Mouse (Mus musculus): Measurements from ENCODE around the gene Tmem132d. TPM values are rescaled to one million over a fixed set of nuclear protein-coding genes. Genes with fewer than 3 reads are reported as not detected.
"Not testable (repeated sequence)": the region's sequence is repeated elsewhere in the genome, so short reads cannot be mapped to it uniquely, and the experiment has no call there.

Tmem132d gene
- polyA plus RNA-seq, 1 experiment from 2014 or later, result 0.70 TPM

DNA sequence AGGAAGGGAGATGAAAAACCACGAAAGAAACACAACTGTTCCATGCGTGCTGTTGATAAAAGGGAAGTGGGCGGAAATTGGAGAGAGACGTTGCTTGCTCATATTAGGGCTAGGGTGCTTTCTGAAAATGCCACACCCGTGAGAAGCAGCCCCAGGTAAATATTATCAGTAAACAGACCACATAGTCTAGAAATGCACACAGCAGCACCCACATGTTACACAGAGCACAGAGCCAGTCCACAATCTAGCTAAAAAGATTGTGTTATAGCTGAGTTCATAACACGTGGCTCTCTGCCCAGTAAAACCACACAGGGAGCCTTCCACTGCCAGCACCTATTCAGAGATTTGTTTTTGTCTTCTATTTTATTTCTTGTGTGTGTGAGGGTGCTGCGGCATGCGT, 617.6 kb downstream of the Tmem132d start:
- no peaks in the 10 kb centered on the region for H3K36me3 ChIP-seq
- no peak overlapping the region for H3K4me3 ChIP-seq
- no peak overlapping the region for H3K9ac ChIP-seq (replicated peaks)
- H3K4me2 ChIP-seq (replicated peaks), result no peak overlapping the region
- no peak overlapping the region for H3K27ac ChIP-seq (replicated peaks)
- no peaks in the 10 kb centered on the region for H3K9me3 ChIP-seq
- no peaks in the 10 kb centered on the region for H3K4me1 ChIP-seq
- 88% methylated on average over 8 of the region's 8 CpGs for WGBS
- ATAC-seq (ENCODE audit: low FRiP score, low read depth), result no peak
- H3K27me3 ChIP-seq, result no peaks in the 10 kb centered on the region

DNA sequence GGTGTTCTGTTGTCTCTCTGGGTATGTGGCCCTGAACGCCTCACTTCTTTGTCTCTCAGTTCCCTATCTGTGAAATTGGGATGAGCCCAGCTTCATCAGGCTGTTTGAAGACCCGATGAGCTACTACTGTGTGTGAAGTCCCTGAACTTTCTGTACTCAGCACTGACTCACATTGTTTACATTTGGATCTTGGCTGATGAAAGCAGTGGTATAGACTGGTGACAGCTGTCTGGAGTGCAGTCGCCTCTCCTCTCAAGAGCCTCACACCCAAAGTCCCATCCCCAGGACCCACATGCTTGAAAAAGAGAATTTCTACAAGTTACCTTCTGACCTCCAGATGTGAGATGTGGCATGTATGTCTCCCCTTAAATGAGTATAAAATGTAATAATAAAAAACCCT, 625.5 kb downstream of the Tmem132d start:
- 90% methylated on average over 3 of the region's 3 CpGs for whole genome bisulfite sequencing
- ATAC-seq (ENCODE audit: low FRiP score, low read depth), result no peak
- Histone ChIP-seq H3K9me3 (no peaks in the 10 kb centered on the region), H3K27ac (replicated peaks) (no peak overlapping the region), H3K9ac (replicated peaks) (no peak overlapping the region), H3K4me2 (replicated peaks) (no peak overlapping the region), H3K27me3 (no peaks in the 10 kb centered on the region), H3K4me1 (no peaks in the 10 kb centered on the region), H3K36me3 (no peaks in the 10 kb centered on the region), H3K4me3 (no peak overlapping the region)

DNA sequence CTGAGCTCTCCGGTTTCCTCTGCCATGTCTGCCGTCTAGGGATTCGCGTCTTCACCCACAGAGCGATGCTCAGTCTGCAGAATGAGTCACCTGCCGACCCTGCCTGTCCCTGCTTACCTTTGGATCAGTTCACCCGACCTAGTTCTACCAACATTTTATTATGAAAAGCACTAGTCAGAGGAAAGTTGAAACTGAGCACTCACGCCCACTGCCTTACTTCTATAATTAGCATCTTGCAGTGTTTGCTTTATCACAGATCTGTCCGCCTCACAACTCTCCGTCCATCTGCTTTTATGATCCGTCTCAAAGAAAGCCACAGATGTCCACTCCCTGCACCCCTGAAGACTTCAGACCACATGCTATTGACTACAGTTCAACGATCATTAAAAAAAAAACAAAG, 626.0 kb downstream of the Tmem132d start:
- H3K9me3 ChIP-seq, result no peaks in the 10 kb centered on the region
- WGBS, result 87% methylated on average over 12 of the region's 12 CpGs
- H3K4me2 ChIP-seq (replicated peaks), result no peak overlapping the region
- H3K36me3 ChIP-seq, result no peaks in the 10 kb centered on the region
- no peaks in the 10 kb centered on the region for H3K4me1 ChIP-seq
- no peaks in the 10 kb centered on the region for H3K27me3 ChIP-seq
- no peak overlapping the region for H3K9ac ChIP-seq (replicated peaks)
- H3K4me3 ChIP-seq, result no peak overlapping the region
- no peak overlapping the region for H3K27ac ChIP-seq (replicated peaks)
- no peak for ATAC-seq (ENCODE audit: low FRiP score, low read depth)

DNA sequence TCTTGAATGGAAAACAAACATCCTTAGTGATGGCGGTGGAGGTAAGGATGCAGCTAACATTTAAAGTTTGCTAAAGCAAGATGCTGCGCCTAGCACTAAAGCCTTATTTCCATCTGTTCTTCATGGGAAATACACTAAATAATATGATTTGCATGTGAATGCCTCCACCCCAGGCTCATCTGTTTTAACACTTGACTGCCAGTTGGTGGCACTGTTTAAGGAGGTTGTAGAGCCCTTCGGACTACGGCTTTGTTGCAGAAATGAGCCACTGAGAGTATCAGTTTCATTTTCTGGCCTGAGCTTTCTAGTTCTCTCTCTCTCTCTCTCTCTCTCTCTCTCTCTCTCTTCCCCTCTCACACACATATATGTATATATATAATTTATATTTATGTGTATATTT, 632.0 kb downstream of the Tmem132d start:
- Histone ChIP-seq H3K36me3 (no peaks in the 10 kb centered on the region), H3K4me2 (replicated peaks) (no peak overlapping the region), H3K9ac (replicated peaks) (no peak overlapping the region), H3K4me1 (no peaks in the 10 kb centered on the region), H3K4me3 (no peak overlapping the region), H3K27me3 (no peaks in the 10 kb centered on the region), H3K27ac (replicated peaks) (no peak overlapping the region), H3K9me3 (no peaks in the 10 kb centered on the region)
- 54% methylated on average over 4 of the region's 4 CpGs for WGBS
- no peak for ATAC-seq (ENCODE audit: low FRiP score, low read depth)

DNA sequence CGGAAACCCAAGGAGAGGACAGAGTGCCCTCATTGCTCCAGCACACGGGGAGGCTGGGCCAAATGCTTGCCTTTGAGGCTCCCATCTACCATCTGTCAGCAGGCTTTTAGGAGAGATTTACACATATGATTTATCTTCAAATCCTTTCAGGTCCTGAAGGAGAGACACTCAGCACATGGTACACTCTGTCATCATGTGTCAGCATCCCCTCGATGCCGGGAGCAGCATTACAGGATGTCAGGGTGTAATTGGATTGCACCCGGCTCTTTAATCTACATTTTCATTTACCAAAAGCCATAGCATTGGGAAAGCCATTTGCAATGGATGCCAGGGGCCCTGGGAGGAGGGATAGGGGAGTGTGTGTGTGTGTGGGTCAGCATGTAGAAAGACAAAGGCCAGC, 651.7 kb downstream of the Tmem132d start:
- no peaks in the 10 kb centered on the region for H3K36me3 ChIP-seq
- peaks cover 4% of the 10 kb centered on the region; the same call in 1 of the 2 replicates for H3K9me3 ChIP-seq
- H3K27me3 ChIP-seq, result no peaks in the 10 kb centered on the region
- no peak overlapping the region for H3K4me3 ChIP-seq
- no peak overlapping the region for H3K4me2 ChIP-seq (replicated peaks)
- 61% methylated on average over 5 of the region's 5 CpGs for WGBS
- no peaks in the 10 kb centered on the region for H3K4me1 ChIP-seq
- ATAC-seq (ENCODE audit: low FRiP score, low read depth), result no peak; the same call in 1 of the 2 replicates
- H3K9ac ChIP-seq (replicated peaks), result no peak overlapping the region
- H3K27ac ChIP-seq (replicated peaks), result no peak overlapping the region

DNA sequence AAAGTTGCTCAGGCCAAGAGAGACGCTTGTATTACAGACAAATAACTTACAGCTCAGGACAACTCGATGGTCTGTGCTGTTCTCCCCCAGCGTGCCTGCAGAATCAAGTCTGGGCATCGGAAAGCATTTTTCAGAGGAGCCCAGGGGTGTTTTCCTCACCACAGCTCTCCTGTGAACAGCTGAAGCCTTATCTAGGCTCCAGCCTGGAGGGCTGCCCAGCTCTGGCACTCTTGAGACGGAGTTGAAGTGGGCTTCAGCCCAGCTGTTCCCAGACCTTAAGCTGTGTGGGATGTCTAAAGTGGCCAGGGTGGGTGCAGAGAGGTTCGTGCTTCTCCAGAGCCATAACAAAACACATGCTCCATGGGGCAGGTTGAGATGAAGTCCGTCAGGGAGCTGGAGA, 657.1 kb downstream of the Tmem132d start:
- Histone ChIP-seq H3K36me3 (no peaks in the 10 kb centered on the region), H3K27ac (replicated peaks) (no peak overlapping the region), H3K4me3 (no peak overlapping the region), H3K9me3 (peaks cover 4% of the 10 kb centered on the region; the same call in 1 of the 2 replicates), H3K27me3 (no peaks in the 10 kb centered on the region), H3K4me1 (no peaks in the 10 kb centered on the region), H3K9ac (replicated peaks) (no peak overlapping the region), H3K4me2 (replicated peaks) (no peak overlapping the region)
- ATAC-seq (ENCODE audit: low FRiP score, low read depth), result no peak
- WGBS, result 81% methylated on average over 7 of the region's 7 CpGs

DNA sequence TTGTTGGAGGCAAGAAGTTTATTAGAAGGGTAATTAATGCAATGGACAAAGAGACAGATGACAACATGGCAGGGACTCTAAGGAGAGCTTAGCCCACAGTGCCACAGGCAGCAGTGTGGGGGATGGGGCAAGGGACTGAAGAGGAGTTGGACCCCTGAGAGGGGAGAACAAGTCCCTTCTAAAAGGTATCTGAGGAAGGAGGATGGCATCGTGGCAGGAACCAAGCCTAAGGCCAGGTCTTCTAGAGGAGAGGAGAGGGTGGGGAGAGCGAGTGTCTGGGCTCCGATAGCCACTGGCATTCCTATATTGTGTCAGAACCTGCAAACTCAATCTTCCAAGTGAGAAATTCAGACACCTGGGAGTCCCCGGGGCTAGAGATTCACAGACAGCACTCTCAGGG, 674.3 kb downstream of the Tmem132d start:
- Histone ChIP-seq H3K9ac (replicated peaks) (no peak overlapping the region), H3K9me3 (no peaks in the 10 kb centered on the region), H3K4me1 (0 out of 2 replicates have a peak, but pooled peaks cover 4% of the 10 kb centered on the region), H3K36me3 (no peaks in the 10 kb centered on the region), H3K4me2 (replicated peaks) (no peak overlapping the region), H3K27ac (replicated peaks) (no peak overlapping the region), H3K4me3 (no peak overlapping the region), H3K27me3 (no peaks in the 10 kb centered on the region)
- 79% methylated on average over 4 of the region's 4 CpGs for WGBS
- ATAC-seq (ENCODE audit: low FRiP score, low read depth), result no peak

DNA sequence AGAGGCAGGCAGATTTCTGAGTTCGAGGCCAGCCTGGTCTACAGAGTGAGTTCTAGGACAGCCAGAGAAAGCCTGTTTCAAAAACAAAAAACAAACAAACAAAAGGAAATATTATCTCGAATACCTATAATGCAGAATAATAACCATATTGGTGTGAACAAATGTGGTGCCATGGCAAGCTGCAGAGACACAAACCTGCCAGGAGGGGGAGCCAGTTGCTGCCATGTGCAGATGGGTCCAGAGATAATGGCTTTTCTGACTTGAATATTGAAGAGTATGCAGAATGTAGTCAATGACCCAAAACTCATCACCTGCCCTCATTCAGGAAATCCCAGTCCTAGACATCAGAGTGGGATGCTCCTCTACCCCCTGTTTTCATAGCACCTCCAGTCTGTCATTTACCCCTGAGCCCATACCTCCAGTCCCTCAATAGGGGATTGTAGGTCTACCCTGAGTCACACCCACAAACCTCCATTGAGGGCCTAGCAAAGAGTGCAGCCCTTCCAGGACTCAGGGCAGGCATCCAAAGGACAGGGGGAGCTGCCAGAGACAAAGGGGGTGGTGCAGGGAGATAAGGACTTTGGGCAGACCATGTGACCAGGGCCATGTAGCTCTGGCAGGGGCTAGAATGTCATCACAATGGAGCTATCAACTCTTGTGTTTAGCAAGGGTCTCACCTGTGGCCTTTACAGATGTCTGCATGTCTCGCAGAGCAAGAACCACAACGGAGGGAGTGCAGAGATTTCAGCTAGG, 676.0 kb downstream of the Tmem132d start:
- Histone ChIP-seq H3K9ac (replicated peaks) (no peak overlapping the region), H3K4me2 (replicated peaks) (no peak overlapping the region), H3K4me1 (0 out of 2 replicates have a peak, but pooled peaks cover 4% of the 10 kb centered on the region), H3K9me3 (no peaks in the 10 kb centered on the region), H3K27me3 (no peaks in the 10 kb centered on the region), H3K4me3 (no peak overlapping the region), H3K36me3 (no peaks in the 10 kb centered on the region), H3K27ac (replicated peaks) (no peak overlapping the region)
- ATAC-seq (ENCODE audit: low FRiP score, low read depth), result no peak
- WGBS, result 90% methylated on average over 4 of the region's 4 CpGs

DNA sequence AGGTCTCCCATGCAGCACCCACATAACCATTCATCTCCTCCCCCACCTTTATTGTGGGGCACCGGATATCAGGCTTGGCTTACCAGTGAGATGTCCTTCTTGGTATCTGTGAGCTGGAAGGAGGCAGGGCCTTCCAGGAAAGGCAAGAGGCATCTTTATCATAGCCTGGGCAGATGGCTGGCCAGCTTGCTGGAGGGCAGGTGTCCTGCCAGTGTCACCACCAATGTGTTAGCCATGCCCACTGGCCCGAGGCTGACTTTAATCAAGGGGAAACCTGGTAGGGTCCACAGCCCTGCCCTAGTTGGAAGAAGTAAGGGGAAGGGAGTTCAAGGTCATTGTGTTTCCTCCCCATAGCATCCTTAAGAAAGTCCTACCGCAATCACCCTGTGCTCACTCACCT, 676.9 kb downstream of the Tmem132d start:
- 90% methylated on average over 3 of the region's 3 CpGs for WGBS
- no peak for ATAC-seq (ENCODE audit: low FRiP score, low read depth)

DNA sequence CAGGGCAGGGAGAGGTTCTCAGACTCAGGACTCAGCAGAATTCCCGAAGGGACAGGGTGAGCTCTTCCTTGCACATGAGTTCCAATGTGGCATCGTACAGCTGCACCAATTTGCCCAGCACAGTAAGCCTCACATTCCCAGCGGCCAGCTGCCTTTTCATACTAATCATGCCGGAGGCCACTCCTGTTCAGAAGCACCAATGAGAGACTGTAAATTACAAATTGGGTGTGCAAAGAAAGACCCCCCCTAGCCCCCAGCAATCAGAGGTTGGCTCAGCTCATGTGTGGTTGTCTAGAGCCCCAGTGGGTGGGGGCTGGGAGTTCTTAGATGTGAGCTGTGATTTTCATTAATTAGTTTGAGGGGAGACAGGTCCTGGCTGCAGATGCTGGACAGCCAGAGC, 677.3 kb downstream of the Tmem132d start:
- Histone ChIP-seq H3K27me3 (no peaks in the 10 kb centered on the region), H3K4me1 (0 out of 2 replicates have a peak, but pooled peaks cover 6% of the 10 kb centered on the region), H3K27ac (replicated peaks) (no peak overlapping the region), H3K36me3 (no peaks in the 10 kb centered on the region), H3K9me3 (no peaks in the 10 kb centered on the region), H3K9ac (replicated peaks) (no peak overlapping the region), H3K4me3 (no peak overlapping the region), H3K4me2 (replicated peaks) (no peak overlapping the region)
- ATAC-seq (ENCODE audit: low FRiP score, low read depth), result no peak
- 82% methylated on average over 4 of the region's 4 CpGs for WGBS

More for the DNA sequence above, 676.9 kb downstream of the Tmem132d start:
- H3K4me3 ChIP-seq, result no peak overlapping the region
- H3K27me3 ChIP-seq, result no peaks in the 10 kb centered on the region
- no peaks in the 10 kb centered on the region for H3K36me3 ChIP-seq
- H3K4me1 ChIP-seq, result 0 out of 2 replicates have a peak, but pooled peaks cover 4% of the 10 kb centered on the region
- no peak overlapping the region for H3K4me2 ChIP-seq (replicated peaks)
- no peak overlapping the region for H3K9ac ChIP-seq (replicated peaks)
- no peak overlapping the region for H3K27ac ChIP-seq (replicated peaks)
- H3K9me3 ChIP-seq, result no peaks in the 10 kb centered on the region

DNA sequence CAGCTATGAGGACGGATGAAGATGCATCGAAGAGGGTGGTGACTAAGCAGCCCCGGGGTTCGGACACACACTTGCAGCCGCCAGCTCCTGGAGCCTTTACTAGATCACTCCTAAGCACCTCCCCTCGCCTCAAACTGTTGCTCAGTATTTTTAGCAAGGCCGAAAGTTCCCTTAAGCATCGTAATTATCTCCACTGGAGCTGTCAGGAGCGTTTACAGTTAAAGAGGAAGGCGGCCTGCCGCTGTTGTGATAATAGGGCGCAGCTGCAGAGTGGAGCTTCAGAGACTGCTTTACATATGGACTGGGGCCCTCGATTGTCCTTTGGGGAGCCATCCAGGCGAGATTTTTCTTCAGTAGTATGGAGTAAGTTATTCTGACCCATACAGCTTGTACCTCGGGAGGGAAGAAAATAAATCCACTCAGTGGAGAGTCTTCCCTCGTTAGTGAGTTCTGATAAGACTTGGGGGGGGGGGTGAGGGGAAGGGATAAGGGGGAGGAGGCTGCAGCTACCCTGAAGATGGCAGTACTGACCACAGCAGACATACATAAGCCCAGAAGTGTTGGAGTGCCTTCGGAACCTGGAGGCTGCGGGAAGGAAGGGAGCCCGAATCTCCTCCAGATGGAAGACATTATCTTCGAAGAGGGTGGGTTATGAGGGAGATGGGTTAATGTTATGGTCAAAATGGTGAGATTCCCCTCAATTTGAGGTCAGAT, 681.5 kb downstream of the Tmem132d start:
- ATAC-seq (ENCODE audit: low FRiP score, low read depth), result peak; percentile 62
- WGBS, result 39% methylated on average over 20 of the region's 20 CpGs
- no peaks in the 10 kb centered on the region for H3K27me3 ChIP-seq
- no peaks in the 10 kb centered on the region for H3K36me3 ChIP-seq
- H3K9ac ChIP-seq (replicated peaks), result no peak overlapping the region
- H3K27ac ChIP-seq (replicated peaks), result no peak overlapping the region
- H3K4me2 ChIP-seq (replicated peaks), result no peak overlapping the region
- H3K4me3 ChIP-seq, result no peak overlapping the region
- H3K9me3 ChIP-seq, result no peaks in the 10 kb centered on the region
- H3K4me1 ChIP-seq, result 0 out of 2 replicates have a peak, but pooled peaks cover 6% of the 10 kb centered on the region

DNA sequence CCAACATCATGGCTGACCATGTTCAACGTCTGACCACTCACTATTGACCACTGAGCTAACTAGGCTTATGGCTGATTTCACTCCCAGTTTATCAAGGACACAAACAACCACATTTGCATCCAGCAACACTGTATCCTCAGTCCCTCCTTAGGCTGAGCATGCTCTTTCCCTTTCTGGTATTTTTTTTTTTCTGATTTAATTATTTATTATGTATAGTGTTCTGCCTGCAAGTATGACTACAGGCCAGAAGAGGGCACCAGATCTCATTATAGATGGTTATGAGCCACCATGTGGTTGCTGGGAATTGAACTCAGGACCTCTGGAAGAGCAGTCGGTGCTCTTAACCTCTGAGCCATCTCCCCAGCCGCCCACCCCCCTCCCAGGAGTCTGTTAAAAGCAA, 683.3 kb downstream of the Tmem132d start:
- not testable (repeated sequence) for H3K9ac ChIP-seq (replicated peaks); H3K4me1 ChIP-seq; H3K27me3 ChIP-seq; H3K9me3 ChIP-seq; ATAC-seq (ENCODE audit: low FRiP score, low read depth); H3K36me3 ChIP-seq; H3K4me2 ChIP-seq (replicated peaks); H3K4me3 ChIP-seq; H3K27ac ChIP-seq (replicated peaks)
- WGBS, result 94% methylated on average over 3 of the region's 3 CpGs
